Mouse (Mus musculus) adrenal gland, postnatal 14 days (tissue): ENCODE measurements around the gene Gm38394. TPM values are rescaled to one million over a fixed set of nuclear protein-coding genes. Genes with fewer than 3 reads are reported as not detected.
A peak's percentile ranks its signal among the peaks of the same experiment; 100 is the strongest.
"Not testable (repeated sequence)": the region's sequence is repeated elsewhere in the genome, so short reads cannot be mapped to it uniquely, and the experiment has no call there.

Experiments used
- DNase-seq: peaks from one replicate; pipeline ENCODE4 v3.0.0; 2021; ENCODE audit warnings: mixed read lengths
- long read RNA-seq, 2 experiments: library from polyadenylated mRNA; stranded (forward); transcript quantifications; one replicate each; pipeline ENCODE4 v2.0.0; 2021
- total RNA-seq: library from RNA; stranded (reverse); gene quantifications from 2 replicates; pipeline ENCODE4 v1.2.3, GENCODE M21; 2021

The Gm38394 gene
- total RNA-seq = 36.0 and 37.9 TPM in 2 replicates
- long read RNA-seq, experiment 1, partial matches to known transcripts = 2 of 2 reads
- long read RNA-seq, experiment 1, other reads (novel, unspliced or antisense) = 0 of 2 reads
- long read RNA-seq, experiment 2, partial matches to known transcripts = 2 of 2 reads
- long read RNA-seq, experiment 2, other reads (novel, unspliced or antisense) = 0 of 2 reads

DNA sequence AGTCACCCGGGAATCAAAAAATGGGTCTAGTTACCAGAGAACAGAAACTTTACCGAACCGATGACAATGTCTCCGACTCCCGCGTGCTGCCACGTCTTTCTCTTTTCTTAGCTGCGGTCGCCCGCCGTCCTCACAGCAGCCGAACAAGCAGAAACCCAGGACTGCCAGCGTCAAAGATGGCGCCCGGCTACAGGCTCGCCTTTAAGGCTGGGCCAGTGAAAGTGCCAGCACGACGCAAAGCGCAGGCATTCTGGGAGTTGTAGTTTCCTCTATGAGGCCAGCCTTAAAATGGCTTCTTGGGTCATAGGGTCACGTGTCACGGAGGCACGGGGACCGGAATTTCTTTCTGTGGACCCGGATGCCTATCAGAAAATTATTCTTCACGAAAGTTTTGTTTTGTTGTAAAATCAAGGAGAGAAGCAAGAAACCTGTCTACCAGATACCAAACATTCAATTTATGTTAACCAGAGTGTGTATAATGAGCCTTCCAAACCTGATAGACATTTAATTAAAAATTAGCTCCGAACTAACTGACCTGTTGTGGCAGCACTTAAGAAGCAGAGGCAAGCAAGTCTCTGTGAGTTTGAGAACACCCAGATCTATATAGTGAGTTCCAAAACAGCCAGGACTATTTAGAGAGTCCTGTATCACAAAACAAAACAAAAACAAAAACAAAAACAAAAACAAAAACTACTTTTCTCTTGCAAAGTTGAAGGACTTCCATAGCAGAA, at the start of gene Gm38394:
Gene Gm38394 (minus strand): TSS at position 116 of the 731 bp plus-strand sequence.
- peak; percentile 95 for DNase-seq

GRCm38 (mm10) chr1:133710895-133711294, 49.8 kb upstream of the Gm38394 start:
- DNase-seq = no peak

- no peak for DNase-seq
Observed at GRCm38 (mm10) chr1:133709292-133709691, 48.2 kb upstream of the Gm38394 start.

DNA sequence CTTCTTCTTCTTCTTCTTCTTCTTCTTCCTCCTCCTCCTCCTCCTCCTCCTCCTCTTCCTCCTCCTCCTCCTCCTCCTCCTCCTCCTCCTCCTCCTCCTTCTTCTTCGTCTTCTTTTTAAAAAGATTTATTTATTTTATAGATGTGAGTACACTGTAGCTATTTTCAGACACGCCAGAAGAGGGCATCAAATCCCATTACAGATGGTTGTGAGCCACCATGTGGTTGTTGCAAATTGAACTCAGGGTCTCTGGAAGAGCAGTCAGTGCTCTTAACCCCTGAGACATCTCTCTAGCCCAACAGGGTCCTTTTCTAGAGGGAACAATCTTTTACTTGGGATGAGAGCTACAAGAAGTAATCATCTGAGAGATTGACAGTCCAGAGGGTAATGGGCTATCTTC, 40.7 kb upstream of the Gm38394 start:
- not testable (repeated sequence) for DNase-seq

- no peak for DNase-seq
Observed at GRCm38 (mm10) chr1:133697935-133698620, 37.0 kb upstream of the Gm38394 start.

- DNase-seq = peak; percentile 33
Observed at GRCm38 (mm10) chr1:133695901-133696300, 34.8 kb upstream of the Gm38394 start.

DNA sequence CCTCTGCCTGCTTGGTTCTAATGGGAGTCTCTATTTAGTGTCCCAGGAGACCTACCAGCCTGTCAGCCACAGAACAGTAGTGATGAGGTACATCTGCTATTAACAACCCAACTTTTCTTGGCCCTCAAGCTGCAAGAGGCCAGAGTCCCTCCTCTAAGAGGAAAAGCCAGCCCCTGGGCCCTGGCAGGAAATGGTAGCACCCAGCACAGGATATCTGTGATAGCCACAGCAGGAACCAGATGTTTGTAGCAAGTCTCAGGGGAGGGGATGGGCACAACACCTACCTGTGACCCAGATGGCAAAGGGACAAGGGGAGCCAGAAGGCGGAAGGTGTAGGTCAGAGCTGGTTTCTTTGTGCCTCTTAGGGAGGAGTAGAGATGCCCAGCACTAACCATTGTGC, 33.8 kb upstream of the Gm38394 start:
- peak; percentile 63 for DNase-seq

DNA sequence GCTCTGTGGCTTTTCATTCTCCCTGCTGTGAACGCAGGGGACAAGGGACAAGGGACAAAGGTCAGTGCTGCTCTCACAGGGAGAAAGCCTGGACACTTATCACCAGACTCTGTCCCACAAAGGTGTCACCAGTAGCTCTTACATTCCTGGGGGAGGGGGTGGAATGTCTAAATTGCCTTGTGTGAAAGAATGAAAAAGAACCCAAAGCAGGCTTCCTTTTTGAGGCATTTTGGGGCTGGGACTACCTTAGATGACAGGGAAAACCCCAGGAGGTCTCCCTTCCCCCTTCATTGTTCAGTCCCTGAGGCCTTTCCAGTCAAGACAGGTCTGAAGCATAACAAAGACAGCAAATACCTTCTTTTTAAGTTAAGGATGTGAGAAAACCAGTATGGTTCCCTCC, 33.2 kb upstream of the Gm38394 start:
- no peak for DNase-seq

GRCm38 (mm10) chr1:133693536-133694114, 32.5 kb upstream of the Gm38394 start:
- DNase-seq = no peak

GRCm38 (mm10) chr1:133692195-133692594, 31.1 kb upstream of the Gm38394 start:
- no peak for DNase-seq

DNA sequence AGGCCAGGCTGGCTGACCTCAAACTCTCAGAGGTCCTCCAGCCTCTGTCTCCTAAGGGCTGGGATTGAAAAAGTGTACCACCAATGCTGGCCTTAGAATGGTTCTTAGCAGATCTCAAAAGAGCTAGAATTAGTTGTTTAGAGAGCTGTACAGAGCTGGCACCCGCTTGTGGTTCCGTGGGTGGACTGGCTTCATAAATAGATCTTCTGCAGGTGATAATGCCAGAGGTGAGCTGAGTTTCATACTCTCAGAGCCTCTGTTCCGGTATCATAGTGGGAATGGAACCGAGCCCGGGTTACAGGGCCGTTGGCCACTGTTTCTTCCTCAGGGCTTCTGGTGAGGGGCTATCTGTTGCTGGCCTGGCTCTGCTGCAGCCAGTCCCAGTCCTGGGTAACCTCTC, 29.9 kb upstream of the Gm38394 start:
- DNase-seq = no peak

- peak; percentile 37 for DNase-seq
Observed at GRCm38 (mm10) chr1:133689897-133690296, 28.8 kb upstream of the Gm38394 start, which contains the start of gene Lax1. Gene Lax1, minus strand, starts transcription at chr1:133690108.

DNA sequence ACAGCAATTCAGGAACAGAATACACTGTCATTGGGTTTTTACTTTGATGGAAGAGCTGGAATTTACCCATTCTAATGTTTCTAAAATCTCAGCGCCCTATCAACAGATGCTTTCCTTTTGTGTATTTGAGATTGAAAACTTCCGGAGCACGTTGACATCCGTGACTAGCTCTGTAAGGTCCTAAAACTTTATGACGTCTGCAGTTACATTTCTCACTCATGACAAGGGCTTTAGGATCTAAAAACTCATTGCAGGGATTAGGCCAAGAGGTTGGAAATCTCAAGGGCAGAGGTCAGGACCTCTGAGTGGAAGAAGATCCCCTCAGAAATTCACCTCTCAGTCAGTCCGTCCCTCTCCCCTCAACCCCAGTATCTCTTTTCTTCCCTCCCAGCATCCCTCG, 27.2 kb upstream of the Gm38394 start:
- DNase-seq = no peak

- peak; percentile 72 for DNase-seq
Observed at GRCm38 (mm10) chr1:133685749-133686519, 24.8 kb upstream of the Gm38394 start.

DNA sequence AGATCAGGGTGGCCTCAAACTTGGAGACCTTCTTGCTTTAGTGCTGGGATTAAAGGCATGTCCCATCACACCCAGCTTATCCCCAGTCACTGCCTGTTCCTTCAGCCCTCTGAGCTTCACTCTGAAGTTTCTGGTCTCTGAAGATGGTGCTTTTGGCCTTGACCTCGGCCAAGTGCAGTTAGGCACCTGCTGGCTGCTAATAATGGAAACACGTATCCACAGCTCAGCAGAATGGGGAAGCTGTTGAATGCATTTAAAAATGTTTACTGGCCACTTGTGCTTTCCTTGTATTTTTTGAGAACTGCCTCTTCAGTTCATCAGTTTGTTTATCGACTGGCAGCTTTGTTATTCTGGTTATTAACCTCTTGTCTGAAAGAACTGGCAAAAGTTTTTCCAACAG, 10.7 kb upstream of the Gm38394 start:
- DNase-seq = no peak

GRCm38 (mm10) chr1:133671266-133671665, 10.1 kb upstream of the Gm38394 start:
- DNase-seq = no peak

GRCm38 (mm10) chr1:133670776-133671175, 9.7 kb upstream of the Gm38394 start:
- DNase-seq = no peak

- DNase-seq = no peak
Observed at GRCm38 (mm10) chr1:133670190-133670589, 9.1 kb upstream of the Gm38394 start.

- no peak for DNase-seq
Observed at GRCm38 (mm10) chr1:133668618-133669017, 7.5 kb upstream of the Gm38394 start.

- DNase-seq = no peak
Observed at GRCm38 (mm10) chr1:133667721-133668120, 6.6 kb upstream of the Gm38394 start.

DNA sequence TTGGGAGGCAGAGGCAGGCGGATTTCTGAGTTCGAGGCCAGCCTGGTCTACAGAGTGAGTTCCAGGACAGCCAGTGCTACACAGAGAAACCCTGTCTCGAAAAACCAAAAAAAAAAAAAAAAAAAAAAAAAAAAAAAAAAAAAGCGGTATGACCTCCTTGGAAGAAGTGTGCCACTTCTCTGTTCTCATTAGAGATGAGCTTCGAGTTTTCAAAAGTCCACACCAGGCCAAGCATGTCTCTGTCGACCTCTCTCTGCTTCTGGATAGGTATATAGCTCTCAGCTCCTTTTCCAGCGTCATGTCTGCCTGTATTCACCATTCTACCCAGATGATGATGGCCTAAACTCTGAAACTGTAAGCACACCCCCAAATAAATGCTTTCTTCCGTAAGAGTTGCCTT, 4.6 kb upstream of the Gm38394 start:
- DNase-seq = not testable (repeated sequence)
